Mouse (Mus musculus): ENCODE measurements at regions not wholly inside any gene's neighbourhood (a gene's known extent, or its start where the extent isn't known, plus 50 kb on each side); places are given as distances from the start of the nearest gene placed in this dataset.

DNA sequence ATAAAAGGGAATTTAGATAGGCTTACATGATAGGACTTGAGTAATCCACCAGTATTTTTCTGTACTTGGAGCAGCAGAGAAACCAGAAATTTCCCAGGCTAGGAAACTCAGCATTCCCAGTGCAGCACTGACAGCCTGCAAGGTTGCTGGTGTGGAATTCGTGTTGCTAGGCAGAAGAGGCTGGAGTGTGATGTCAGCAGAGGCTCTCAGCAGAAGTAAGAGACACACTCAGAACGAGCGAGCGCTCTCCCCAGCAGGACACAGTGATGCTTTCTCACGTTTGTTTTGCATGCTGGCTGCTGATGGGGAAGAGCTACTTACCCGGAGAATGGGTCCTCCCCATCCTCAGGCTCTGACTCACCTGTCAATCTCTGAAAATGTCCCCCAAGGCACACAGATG lies 104.7 kb downstream of the Dusp6 start:
- no peak for DNase-seq (ENCODE audit: low read depth)

GRCm38 (mm10) chr10:99375101-99375500 lies 112.1 kb downstream of the Dusp6 start:
- no peak for DNase-seq (ENCODE audit: low read depth)

GRCm38 (mm10) chr10:99376430-99376829 lies 113.4 kb downstream of the Dusp6 start:
- no peak for DNase-seq (ENCODE audit: low read depth)

DNA sequence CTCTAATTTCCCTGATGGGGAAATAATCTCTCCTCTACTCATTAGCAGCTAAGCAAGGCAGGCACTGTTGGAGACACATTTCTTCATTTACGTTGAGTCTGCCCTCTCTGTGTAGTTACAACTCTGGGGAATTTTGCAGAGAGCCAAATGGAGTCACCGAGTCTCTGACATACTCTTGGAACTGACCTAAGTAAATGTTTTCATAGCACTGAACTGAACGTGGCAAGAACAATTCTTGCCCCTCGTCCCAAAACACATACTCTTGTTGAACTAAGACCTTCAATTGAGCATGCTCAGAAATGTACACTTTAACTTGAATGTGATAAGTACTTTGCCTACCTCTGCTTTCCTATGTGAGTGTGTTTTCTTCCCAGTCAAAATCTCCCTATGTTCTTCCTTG lies 114.5 kb downstream of the Dusp6 start:
- DNase-seq (ENCODE audit: low read depth): no peak

- DNase-seq (ENCODE audit: low read depth): no peak
Measured at GRCm38 (mm10) chr10:99379156-99379555, 116.1 kb downstream of the Dusp6 start.

GRCm38 (mm10) chr10:99380170-99380569 lies 117.1 kb downstream of the Dusp6 start:
- DNase-seq (ENCODE audit: low read depth): no peak

DNA sequence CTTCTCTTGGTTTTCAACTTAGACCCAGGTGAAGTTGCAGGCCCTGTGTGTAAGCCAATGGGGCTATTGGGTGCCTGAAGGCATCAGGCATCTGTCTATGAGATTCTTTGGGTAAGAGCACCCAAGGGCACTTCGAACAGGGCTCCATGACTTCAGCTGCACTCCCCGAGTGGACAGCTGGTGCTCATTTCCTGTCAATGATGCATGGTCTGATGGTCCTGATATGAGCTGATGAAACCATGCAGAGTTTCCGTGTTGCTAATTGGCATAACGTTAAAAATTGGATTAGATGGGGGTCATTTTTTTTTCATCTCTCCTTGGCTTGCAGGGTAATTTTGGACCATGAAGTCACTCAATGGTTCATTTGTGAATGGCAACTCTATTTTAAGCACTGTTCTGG lies 120.0 kb downstream of the Dusp6 start:
- no peak for DNase-seq (ENCODE audit: low read depth)

DNA sequence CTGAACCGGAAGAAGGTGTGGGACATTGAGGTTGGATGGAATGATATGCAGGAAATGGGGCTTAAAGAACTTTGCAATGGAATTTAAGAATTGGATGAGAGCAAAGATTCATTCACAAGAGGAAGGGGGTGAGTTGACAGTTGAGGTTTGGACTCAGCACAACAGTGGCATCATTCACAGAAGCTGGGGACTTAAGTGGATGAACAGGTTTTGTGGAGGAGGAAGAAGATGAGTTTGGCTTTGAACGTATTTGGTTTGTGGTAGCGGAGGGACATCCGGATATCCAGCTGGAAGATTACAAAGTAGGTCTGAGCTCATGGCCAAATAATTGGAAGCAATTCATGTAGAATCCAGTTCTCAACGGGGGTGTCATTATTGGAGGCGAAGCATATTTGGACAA lies 121.3 kb downstream of the Dusp6 start:
- DNase-seq (ENCODE audit: low read depth): no peak

DNA sequence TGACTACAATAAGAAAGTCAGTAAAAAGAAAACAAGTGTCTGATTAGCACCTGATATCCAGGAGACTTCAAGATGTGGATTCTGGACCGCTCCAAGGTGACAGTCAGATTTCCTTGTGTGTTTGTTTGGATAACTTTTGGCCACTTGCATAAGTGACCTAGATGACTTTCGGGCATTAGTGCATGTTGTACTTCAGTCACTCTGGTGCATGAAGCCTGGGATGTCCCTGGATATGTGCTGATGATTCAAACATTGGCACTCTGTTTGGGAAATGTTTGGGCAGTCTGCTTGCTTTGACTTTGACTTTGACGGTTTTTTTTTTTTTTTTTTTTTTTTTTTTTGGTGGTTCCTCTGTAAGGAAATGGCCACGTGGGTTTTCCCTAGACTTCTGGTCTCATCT lies 121.8 kb downstream of the Dusp6 start:
- DNase-seq (ENCODE audit: low read depth): no peak

DNA sequence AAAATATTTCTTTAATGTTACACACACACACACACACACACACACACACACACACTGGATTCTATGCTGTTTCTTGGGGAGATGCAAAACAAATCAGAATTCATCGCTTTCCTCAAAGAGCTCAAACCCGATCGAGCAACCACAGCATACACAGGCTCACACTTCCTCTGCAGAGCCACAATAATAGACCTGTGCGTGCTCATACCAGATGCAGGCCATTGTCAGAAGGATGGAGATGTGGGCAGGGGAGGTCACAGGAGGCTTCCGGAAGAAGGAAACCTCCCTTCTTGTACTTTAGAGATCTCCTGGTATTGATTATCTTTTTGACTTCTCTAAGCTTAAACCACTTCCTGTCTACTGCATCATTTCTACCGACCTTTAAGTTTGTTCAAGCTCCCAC lies 122.8 kb downstream of the Dusp6 start:
- peak; percentile 82 for DNase-seq (ENCODE audit: low read depth)

GRCm38 (mm10) chr10:99388526-99388925 lies 125.5 kb downstream of the Dusp6 start:
- DNase-seq (ENCODE audit: low read depth): no peak

- DNase-seq (ENCODE audit: low read depth): no peak
Measured at GRCm38 (mm10) chr10:99388986-99389385, 126.0 kb downstream of the Dusp6 start.

DNA sequence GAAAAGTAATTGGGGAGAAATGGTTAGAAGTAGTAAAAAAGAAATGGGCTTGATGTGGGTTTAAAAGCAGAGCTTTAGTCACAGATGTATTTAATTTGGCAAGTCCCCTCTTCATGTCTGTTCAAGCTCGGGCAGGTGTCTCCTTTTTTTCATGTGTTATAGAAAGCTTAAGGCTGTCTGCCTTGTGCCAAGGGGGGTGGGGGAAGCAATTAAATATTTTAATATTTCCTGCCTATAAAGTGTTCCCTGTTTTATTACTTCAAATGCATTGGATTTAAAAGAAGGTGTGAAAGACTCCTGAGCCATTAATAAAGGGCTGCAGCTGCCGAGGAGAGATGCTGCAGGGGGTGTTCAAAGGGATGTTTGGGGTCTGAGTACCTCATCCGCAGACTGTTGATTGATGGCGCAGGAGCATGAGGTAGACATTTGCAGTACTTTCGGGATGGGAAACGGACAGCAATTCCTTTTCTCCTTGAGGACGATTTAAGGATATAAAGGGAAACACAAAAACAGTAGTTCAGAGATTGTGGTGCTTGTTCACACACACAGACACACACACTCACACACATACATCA lies 127.7 kb downstream of the Dusp6 start:
- no peak for DNase-seq (ENCODE audit: low read depth)

GRCm38 (mm10) chr10:99391725-99392124 lies 128.7 kb downstream of the Dusp6 start:
- no peak for DNase-seq (ENCODE audit: low read depth)

GRCm38 (mm10) chr10:99392979-99393378 lies 129.9 kb downstream of the Dusp6 start:
- peak; percentile 61 for DNase-seq (ENCODE audit: low read depth)

DNA sequence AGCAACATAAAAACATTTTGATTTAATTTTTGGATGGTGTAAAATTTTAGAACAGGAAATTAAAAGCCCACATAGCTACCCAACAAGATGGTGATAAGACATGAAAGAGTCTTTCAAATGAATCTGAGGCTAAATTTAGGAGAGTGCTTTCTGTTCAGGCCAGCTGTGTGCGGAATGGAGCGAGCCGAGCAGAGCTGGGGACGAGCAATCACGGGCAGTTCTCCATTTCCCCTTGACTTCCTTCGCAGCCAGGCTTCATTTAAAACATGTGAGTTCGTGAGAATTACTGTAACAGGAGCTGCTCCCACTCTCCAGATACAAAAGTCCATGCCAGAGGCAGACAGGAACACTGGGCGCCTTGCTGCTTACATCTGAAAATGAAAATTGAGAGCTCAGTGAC lies 130.5 kb downstream of the Dusp6 start:
- DNase-seq (ENCODE audit: low read depth): peak; percentile 53

DNA sequence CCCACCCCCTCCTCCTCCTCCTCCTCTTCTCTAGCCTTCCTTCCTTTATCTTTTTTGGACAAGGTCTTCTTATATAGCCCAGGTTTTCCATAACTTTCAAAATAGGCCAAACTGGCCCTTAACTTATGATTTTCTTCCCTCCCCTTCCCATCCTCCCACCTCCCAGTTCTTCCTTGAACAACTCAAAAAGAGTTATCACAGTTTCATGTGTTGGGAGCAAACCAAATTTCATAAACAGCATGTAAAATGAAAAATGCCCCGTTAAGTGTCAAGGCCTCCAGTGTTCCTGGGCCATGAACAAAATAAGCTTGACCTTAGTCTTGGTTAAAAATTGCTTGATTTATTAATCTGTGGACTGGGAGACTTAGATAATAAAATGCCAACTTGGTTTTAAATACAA lies 132.4 kb downstream of the Dusp6 start:
- DNase-seq (ENCODE audit: low read depth): no peak

DNA sequence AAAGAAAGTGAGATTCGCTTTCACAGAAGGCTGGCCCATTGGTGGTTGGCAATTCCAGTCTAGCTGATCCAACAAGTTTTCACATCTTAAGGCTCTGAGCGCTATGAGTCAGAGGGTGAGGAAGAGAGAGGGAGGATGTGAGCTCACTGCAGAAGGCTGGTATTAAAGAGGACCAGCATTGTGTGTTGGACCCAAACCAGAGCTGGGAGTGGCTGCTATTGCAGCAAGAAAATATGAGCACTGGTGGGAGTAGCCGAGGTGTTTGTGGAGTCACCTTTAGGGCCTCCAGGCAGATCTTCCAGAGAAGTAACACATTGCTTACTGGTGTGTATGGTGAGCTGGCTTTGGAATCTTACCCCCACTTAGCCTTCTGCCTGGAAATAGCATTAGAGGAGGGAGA lies 133.6 kb downstream of the Dusp6 start:
- DNase-seq (ENCODE audit: low read depth): no peak

GRCm38 (mm10) chr10:99400076-99400475 lies 137.0 kb downstream of the Dusp6 start:
- DNase-seq (ENCODE audit: low read depth): no peak

DNA sequence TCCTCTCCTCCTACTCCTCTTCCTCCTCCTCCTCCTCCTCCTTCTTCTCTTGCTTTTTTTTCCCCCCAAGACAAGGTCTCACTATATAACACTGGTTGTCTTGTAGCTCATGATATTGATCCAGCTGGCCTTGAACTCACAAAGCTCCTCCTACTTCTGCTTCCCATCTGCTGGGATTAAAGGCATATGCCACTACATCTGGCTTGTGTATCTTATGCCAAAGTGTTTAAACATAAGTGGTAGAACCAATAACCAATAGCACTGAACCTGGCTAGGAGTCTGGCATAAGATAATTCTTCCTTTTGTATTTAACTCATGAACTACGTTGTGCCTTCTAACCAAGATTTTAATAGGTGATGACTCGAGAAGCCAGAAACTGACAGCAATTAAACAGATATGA lies 143.7 kb downstream of the Dusp6 start:
- no peak for DNase-seq (ENCODE audit: low read depth)

- DNase-seq (ENCODE audit: low read depth): peak; percentile 40
Measured at GRCm38 (mm10) chr10:99408786-99409185, 145.8 kb downstream of the Dusp6 start.

- DNase-seq (ENCODE audit: low read depth): no peak
Measured at GRCm38 (mm10) chr10:99409744-99410143, 146.7 kb downstream of the Dusp6 start.

- DNase-seq (ENCODE audit: low read depth): no peak
Measured at GRCm38 (mm10) chr10:99410754-99411153, 147.7 kb downstream of the Dusp6 start.

GRCm38 (mm10) chr10:99413455-99413854 lies 150.4 kb downstream of the Dusp6 start:
- no peak for DNase-seq (ENCODE audit: low read depth)

GRCm38 (mm10) chr10:99416271-99416670 lies 153.2 kb downstream of the Dusp6 start:
- no peak for DNase-seq (ENCODE audit: low read depth)

Measured in induced T-regulatory cell, adult 2 months (primary cell).